Mouse (Mus musculus): ENCODE measurements around the gene Sema7a. TPM values are rescaled to one million over a fixed set of nuclear protein-coding genes. Genes with fewer than 3 reads are reported as not detected.
A peak's percentile ranks its signal among the peaks of the same experiment; 100 is the strongest.

Sema7a gene
- polyA plus RNA-seq, 1 experiment from 2014 or later: 0.26 TPM

GRCm38 (mm10) chr9:57978858-57979257, 38.9 kb downstream of the Sema7a start:
- H3K4me1 ChIP-seq: peaks cover 7% of the 10 kb centered on the region
- peaks cover 3% of the 10 kb centered on the region; the same call in 1 of the 2 replicates for H3K27me3 ChIP-seq (ENCODE audit: low read depth, poor library complexity, severe bottlenecking)
- H3K27ac ChIP-seq: no peak overlapping the region
- H3K9me3 ChIP-seq (replicated peaks): no peaks in the 10 kb centered on the region
- H3K4me3 ChIP-seq: no peak overlapping the region
- WGBS: 47% methylated on average over 3 of the region's 3 CpGs
- H3K36me3 ChIP-seq: no peaks in the 10 kb centered on the region
- DNase-seq (ENCODE audit: low spot score): no peak

DNA sequence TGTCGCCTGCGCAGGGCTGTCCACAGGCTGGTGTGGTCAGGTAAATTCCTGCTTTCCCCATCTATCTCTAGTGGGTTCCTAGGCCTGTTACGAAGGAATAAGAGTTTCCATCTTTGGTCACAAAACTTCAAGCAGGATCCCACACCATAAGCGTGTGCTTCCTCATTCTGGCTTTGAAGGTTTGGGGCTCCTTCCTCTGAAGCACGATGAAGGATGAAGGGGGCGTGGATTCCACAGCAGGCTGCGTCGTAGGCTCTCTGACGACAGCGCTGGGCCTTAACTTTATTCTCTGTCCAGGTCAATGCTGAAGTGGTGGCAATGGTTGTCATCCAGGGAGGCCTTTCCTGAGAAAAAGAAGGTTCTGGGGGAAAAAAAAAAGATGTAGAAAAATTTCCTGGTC, 40.7 kb downstream of the Sema7a start:
- no peak for DNase-seq (ENCODE audit: low spot score)
- Histone ChIP-seq H3K9me3 (replicated peaks) (no peaks in the 10 kb centered on the region), H3K4me1 (no peaks in the 10 kb centered on the region), H3K27ac (no peak overlapping the region), H3K4me3 (no peak overlapping the region), H3K27me3 (ENCODE audit: low read depth, poor library complexity, severe bottlenecking) (peaks cover 3% of the 10 kb centered on the region; the same call in 1 of the 2 replicates), H3K36me3 (no peaks in the 10 kb centered on the region)
- WGBS: 86% methylated on average over 10 of the region's 10 CpGs

GRCm38 (mm10) chr9:57985304-57985703, 45.4 kb downstream of the Sema7a start:
- 93% methylated on average over 8 of the region's 8 CpGs for WGBS
- H3K4me3 ChIP-seq: no peak overlapping the region
- H3K27me3 ChIP-seq (ENCODE audit: low read depth, poor library complexity, severe bottlenecking): peaks cover 16% of the 10 kb centered on the region; the same call in 1 of the 2 replicates
- no peaks in the 10 kb centered on the region for H3K36me3 ChIP-seq
- H3K27ac ChIP-seq: no peak overlapping the region
- H3K9me3 ChIP-seq (replicated peaks): no peaks in the 10 kb centered on the region
- no peaks in the 10 kb centered on the region for H3K4me1 ChIP-seq
- DNase-seq (ENCODE audit: low spot score): no peak

- 0 out of 2 replicates have a peak, but pooled peaks cover 8% of the 10 kb centered on the region for H3K4me1 ChIP-seq
- no peak for DNase-seq (ENCODE audit: low spot score)
- H3K27me3 ChIP-seq (ENCODE audit: low read depth, poor library complexity, severe bottlenecking): peaks cover 16% of the 10 kb centered on the region; the same call in 1 of the 2 replicates
- H3K4me3 ChIP-seq: no peak overlapping the region
- no peak overlapping the region for H3K27ac ChIP-seq
- WGBS: 76% methylated on average over 7 of the region's 7 CpGs
- H3K36me3 ChIP-seq: no peaks in the 10 kb centered on the region
- H3K9me3 ChIP-seq (replicated peaks): no peaks in the 10 kb centered on the region
Measured at GRCm38 (mm10) chr9:57986293-57986692, 46.4 kb downstream of the Sema7a start.

DNA sequence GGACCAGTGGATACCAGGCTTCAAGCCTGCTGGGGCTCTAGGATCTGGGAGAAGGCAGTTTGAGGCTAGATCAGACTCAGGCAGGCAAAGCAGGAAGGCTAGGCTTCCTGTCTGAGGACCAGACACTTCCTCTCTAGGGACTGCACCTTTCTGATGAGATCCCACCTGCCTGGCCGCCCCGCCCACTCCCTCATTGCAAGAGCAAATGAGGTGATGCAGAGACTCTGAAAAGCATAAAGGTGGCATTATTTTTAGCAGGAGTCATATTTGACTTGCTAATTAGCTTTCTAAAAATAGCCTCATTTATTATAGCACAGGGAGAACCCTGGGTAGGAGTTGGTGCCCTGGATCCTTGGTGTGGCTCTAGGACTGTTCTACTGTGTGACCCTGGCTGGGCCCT, 48.2 kb downstream of the Sema7a start:
- Histone ChIP-seq H3K9me3 (replicated peaks) (no peaks in the 10 kb centered on the region), H3K4me1 (peaks cover 20% of the 10 kb centered on the region), H3K36me3 (no peaks in the 10 kb centered on the region), H3K27me3 (ENCODE audit: low read depth, poor library complexity, severe bottlenecking) (peaks cover 20% of the 10 kb centered on the region; the same call in 1 of the 2 replicates), H3K27ac (no peak overlapping the region), H3K4me3 (no peak overlapping the region)
- DNase-seq (ENCODE audit: low spot score): no peak
- WGBS: 92% methylated on average over 2 of the region's 2 CpGs

- WGBS: 83% methylated on average over 6 of the region's 6 CpGs
- no peak overlapping the region for H3K27ac ChIP-seq
- no peak overlapping the region for H3K4me3 ChIP-seq
- no peak for DNase-seq (ENCODE audit: low spot score)
- H3K27me3 ChIP-seq (ENCODE audit: low read depth, poor library complexity, severe bottlenecking): peaks cover 20% of the 10 kb centered on the region; the same call in 1 of the 2 replicates
- H3K9me3 ChIP-seq (replicated peaks): no peaks in the 10 kb centered on the region
- no peaks in the 10 kb centered on the region for H3K36me3 ChIP-seq
- H3K4me1 ChIP-seq: peaks cover 33% of the 10 kb centered on the region
Measured at GRCm38 (mm10) chr9:57989309-57989708, 49.4 kb downstream of the Sema7a start.

DNA sequence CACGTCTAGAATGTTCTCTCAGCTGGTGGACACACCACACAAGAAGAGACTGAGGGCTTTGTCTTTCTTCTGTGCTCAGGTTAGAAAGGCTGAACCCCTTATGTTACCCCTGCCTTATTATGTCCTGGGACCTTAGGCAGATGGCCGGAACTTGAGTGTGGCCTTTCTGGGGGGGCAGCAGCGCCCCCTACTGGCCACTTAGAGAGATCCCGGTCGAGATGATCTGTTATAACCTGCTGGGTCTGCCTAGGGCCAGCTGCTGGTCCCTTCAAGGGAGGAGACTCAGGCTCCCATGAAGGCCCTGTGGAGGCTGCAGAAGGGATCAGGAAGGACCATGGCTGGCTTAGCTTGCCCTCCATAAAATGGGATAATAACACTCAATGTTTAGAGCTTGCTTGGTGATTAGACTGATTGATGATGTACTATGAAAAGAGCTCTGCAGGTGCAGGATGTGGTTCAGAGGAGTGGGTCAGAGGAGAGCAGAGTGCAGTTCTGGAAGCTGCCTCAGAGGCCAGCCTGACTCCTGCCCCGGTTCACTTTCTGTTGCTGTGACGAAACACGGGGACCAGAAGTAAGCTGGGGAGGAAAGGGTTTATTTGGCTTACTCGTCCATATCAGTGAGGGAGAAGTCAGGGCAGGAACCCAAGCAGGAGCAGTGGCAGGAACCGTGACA, 50.7 kb downstream of the Sema7a start:
- peaks cover 37% of the 10 kb centered on the region for H3K4me1 ChIP-seq
- H3K36me3 ChIP-seq: no peaks in the 10 kb centered on the region
- DNase-seq (ENCODE audit: low spot score): peak; percentile 60
- peaks cover 21% of the 10 kb centered on the region; the same call in 1 of the 2 replicates for H3K27me3 ChIP-seq (ENCODE audit: low read depth, poor library complexity, severe bottlenecking)
- no peak overlapping the region for H3K27ac ChIP-seq
- no peaks in the 10 kb centered on the region for H3K9me3 ChIP-seq (replicated peaks)
- H3K4me3 ChIP-seq: no peak overlapping the region
- WGBS: 42% methylated on average over 10 of the region's 10 CpGs

GRCm38 (mm10) chr9:57992060-57992459, 52.1 kb downstream of the Sema7a start:
- Histone ChIP-seq H3K27ac (peak overlapping the region; percentile 12; the same call in 1 of the 2 replicates), H3K36me3 (no peaks in the 10 kb centered on the region), H3K27me3 (ENCODE audit: low read depth, poor library complexity, severe bottlenecking) (peaks cover 31% of the 10 kb centered on the region), H3K4me3 (no peak overlapping the region), H3K9me3 (replicated peaks) (no peaks in the 10 kb centered on the region), H3K4me1 (peaks cover 37% of the 10 kb centered on the region)
- DNase-seq (ENCODE audit: low spot score): no peak
- 91% methylated on average over 3 of the region's 3 CpGs for WGBS

- no peaks in the 10 kb centered on the region for H3K36me3 ChIP-seq
- H3K9me3 ChIP-seq (replicated peaks): no peaks in the 10 kb centered on the region
- H3K27me3 ChIP-seq (ENCODE audit: low read depth, poor library complexity, severe bottlenecking): peaks cover 33% of the 10 kb centered on the region
- 28% methylated on average over 8 of the region's 8 CpGs for WGBS
- H3K27ac ChIP-seq: peak overlapping the region; percentile 64
- DNase-seq (ENCODE audit: low spot score): no peak
- no peak overlapping the region for H3K4me3 ChIP-seq
- peaks cover 43% of the 10 kb centered on the region for H3K4me1 ChIP-seq
Measured at GRCm38 (mm10) chr9:57992781-57993591, 53.1 kb downstream of the Sema7a start.

DNA sequence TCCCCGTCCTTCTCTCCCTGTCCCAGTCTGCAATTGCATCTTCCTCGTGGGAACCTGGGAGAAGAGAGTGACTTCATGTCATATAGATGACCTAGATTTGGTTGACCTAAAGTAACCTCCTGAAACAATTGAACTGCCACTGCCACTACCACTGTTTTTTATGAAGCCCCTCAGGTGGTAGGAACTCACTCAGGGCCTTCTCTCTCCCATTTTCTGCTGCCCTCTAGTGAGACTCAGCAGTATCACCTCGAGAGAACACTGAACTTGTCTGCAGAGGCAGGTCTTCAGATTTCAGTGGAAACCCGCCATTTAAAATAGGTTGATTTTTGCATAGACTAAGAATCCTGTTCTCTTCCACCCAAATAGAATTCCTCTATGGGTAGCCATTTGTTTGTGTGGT, 55.4 kb downstream of the Sema7a start:
- no peak for DNase-seq (ENCODE audit: low spot score)
- Histone ChIP-seq H3K27me3 (ENCODE audit: low read depth, poor library complexity, severe bottlenecking) (peaks cover 44% of the 10 kb centered on the region), H3K4me3 (no peak overlapping the region), H3K9me3 (replicated peaks) (no peaks in the 10 kb centered on the region), H3K36me3 (no peaks in the 10 kb centered on the region), H3K4me1 (peaks cover 46% of the 10 kb centered on the region), H3K27ac (no peak overlapping the region)
- 36% methylated on average over 4 of the region's 4 CpGs for WGBS

- no peak overlapping the region for H3K27ac ChIP-seq
- H3K27me3 ChIP-seq (ENCODE audit: low read depth, poor library complexity, severe bottlenecking): peaks cover 46% of the 10 kb centered on the region
- peaks cover 31% of the 10 kb centered on the region for H3K4me1 ChIP-seq
- no peaks in the 10 kb centered on the region for H3K9me3 ChIP-seq (replicated peaks)
- no peak for DNase-seq (ENCODE audit: low spot score)
- no peaks in the 10 kb centered on the region for H3K36me3 ChIP-seq
- WGBS: 18% methylated on average over 13 of the region's 13 CpGs
- peak overlapping the region; percentile 41 for H3K4me3 ChIP-seq
Measured at GRCm38 (mm10) chr9:57997511-57998031, 57.7 kb downstream of the Sema7a start.

- H3K27ac ChIP-seq: no peak overlapping the region
- under 1% methylated on average over 20 of the region's 20 CpGs for WGBS
- H3K27me3 ChIP-seq (ENCODE audit: low read depth, poor library complexity, severe bottlenecking): peaks cover 46% of the 10 kb centered on the region
Measured at GRCm38 (mm10) chr9:57998032-57998659, 58.2 kb downstream of the Sema7a start.

More at GRCm38 (mm10) chr9:57998032-57998659, 58.2 kb downstream of the Sema7a start:
- H3K4me3 ChIP-seq: peak overlapping the region; percentile 41
- peak; percentile 53 for DNase-seq (ENCODE audit: low spot score)
- H3K4me1 ChIP-seq: peaks cover 28% of the 10 kb centered on the region
- H3K36me3 ChIP-seq: no peaks in the 10 kb centered on the region
- no peaks in the 10 kb centered on the region for H3K9me3 ChIP-seq (replicated peaks)

All from limb, embryonic 10.5 days (tissue).